Mouse (Mus musculus): ENCODE results near the gene A630089N07Rik.

Gene A630089N07Rik

GRCm38 (mm10) chr16:97962151-97962948, 119.9 kb downstream of the A630089N07Rik start, which contains the start of the genes C2cd2 and Zbtb21:
Gene C2cd2, minus strand, starts transcription at chr16:97962598.
Gene Zbtb21, minus strand, starts transcription at chr16:97962622.
- in situ Hi-C loops (cut with MboI) = no loop called here

GRCm38 (mm10) chr16:97961381-97962150, 120.7 kb downstream of the A630089N07Rik start:
- in situ Hi-C loops (cut with MboI) = no loop called here

- in situ Hi-C loops (cut with MboI) = no loop called here
Observed at GRCm38 (mm10) chr16:97960348-97960747, 121.9 kb downstream of the A630089N07Rik start.

- in situ Hi-C loops (cut with MboI) = no loop called here
Observed at GRCm38 (mm10) chr16:97958401-97958973, 123.8 kb downstream of the A630089N07Rik start.

GRCm38 (mm10) chr16:97957626-97958025, 124.6 kb downstream of the A630089N07Rik start:
- in situ Hi-C loops (cut with MboI) = no loop called here

- in situ Hi-C loops (cut with MboI) = no loop called here
Observed at GRCm38 (mm10) chr16:97956011-97956410, 126.2 kb downstream of the A630089N07Rik start.

GRCm38 (mm10) chr16:97953300-97953699, 128.9 kb downstream of the A630089N07Rik start:
- in situ Hi-C loops (cut with MboI) = no loop called here

- in situ Hi-C loops (cut with MboI) = no loop called here
Observed at GRCm38 (mm10) chr16:97952801-97953200, 129.4 kb downstream of the A630089N07Rik start.

- in situ Hi-C loops (cut with MboI) = no loop called here
Observed at GRCm38 (mm10) chr16:97952371-97952770, 129.9 kb downstream of the A630089N07Rik start.
